In genomic region chr9:44398551-44398950, GRCm38 (mm10) we compare ENCODE assay signal across 8 mouse cellular contexts. TPM values are rescaled to one million over a fixed set of nuclear protein-coding genes. Genes with fewer than 3 reads are reported as not detected.
DNase-seq lines count a peak whose midpoint lies in the region; ATAC-seq and TF ChIP-seq lines count a peak whose summit lies in the region.

No protein-coding gene starts in this region.

- no peak overlapping the region for H3K27ac ChIP-seq in heart, embryonic 10.5 days
- H3K27ac ChIP-seq in heart, adult 2 months: no peak overlapping the region
- no peak overlapping the region for H3K27ac ChIP-seq in forebrain, postnatal 0 days (ENCODE audit: low read depth, low read length)
- peak overlapping the region; percentile 66; the same call in 1 of the 2 replicates for H3K27ac ChIP-seq in macrophage

- intact Hi-C loops in heart, adult 2 months (cut with DNase I): no loop called here

- no peak for TF ChIP-seq CTCF in heart, adult 2 months (IDR thresholded peaks at IDR 0.05)
- TF ChIP-seq CTCF in E14TG2a.4 (conservative IDR thresholded peaks at IDR 0.05; ENCODE audit: low read length): no peak
- TF ChIP-seq CTCF in forebrain, postnatal 0 days (IDR thresholded peaks at IDR 0.05; ENCODE audit: low read depth): no peak

- DNase-seq in heart, embryonic 10.5 days (ENCODE audit: low spot score): no peak
- DNase-seq in heart, adult 2 months: no peak
- no peak for DNase-seq in forebrain, postnatal 0 days
- DNase-seq in ovary, postnatal 36 days (ENCODE audit: low spot score): no peak
- DNase-seq in retina, embryonic 14.5 days (ENCODE audit: low spot score): no peak

- H3K9me3 ChIP-seq in heart, embryonic 10.5 days: no peaks in the 10 kb centered on the region
- no peaks in the 10 kb centered on the region for H3K9me3 ChIP-seq in E14TG2a.4 (ENCODE audit: low read length)
- no peaks in the 10 kb centered on the region for H3K9me3 ChIP-seq in forebrain, postnatal 0 days (ENCODE audit: low read length)

- TF ChIP-seq EP300 in heart, adult 2 months (IDR thresholded peaks at IDR 0.05; ENCODE audit: insufficient read depth, low read depth, low read length): no peak

- peaks cover 46% of the 10 kb centered on the region for H3K36me3 ChIP-seq in heart, embryonic 10.5 days
- H3K36me3 ChIP-seq in heart, adult 2 months (ENCODE audit: control insufficient read depth, insufficient read depth, low read length): no peaks in the 10 kb centered on the region
- H3K36me3 ChIP-seq in E14TG2a.4 (ENCODE audit: insufficient read depth, low read length) (peaks cover 51% of the 10 kb centered on the region), macrophage (ENCODE audit: inconsistent target) (peaks cover 35% of the 10 kb centered on the region)
- H3K36me3 ChIP-seq in forebrain, postnatal 0 days (ENCODE audit: insufficient read depth): peaks cover 39% of the 10 kb centered on the region

- H3K4me2 ChIP-seq in forebrain, postnatal 0 days (ENCODE audit: low read depth): peak overlapping the region; percentile 90

- no peak for TF ChIP-seq POLR2A in heart, adult 2 months (IDR thresholded peaks at IDR 0.05; ENCODE audit: insufficient read depth, low read depth, low read length)

- no peaks in the 10 kb centered on the region for H3K79me2 ChIP-seq in heart, adult 2 months (replicated peaks; ENCODE audit: control insufficient read depth, insufficient read depth, low read length)
- H3K79me2 ChIP-seq in macrophage (ENCODE audit: inconsistent target): no peaks in the 10 kb centered on the region; the same call in 1 of the 2 replicates

- ATAC-seq in forebrain, postnatal 0 days: no peak
- no peak for ATAC-seq in CD4-positive, CD25-positive, alpha-beta regulatory T cell, adult 4 months

- peaks cover 24% of the 10 kb centered on the region for H3K4me1 ChIP-seq in heart, embryonic 10.5 days
- H3K4me1 ChIP-seq in heart, adult 2 months (ENCODE audit: control insufficient read depth, insufficient read depth, low read length): peaks cover 8% of the 10 kb centered on the region
- H3K4me1 ChIP-seq in E14TG2a.4 (replicated peaks; ENCODE audit: low read depth, low read length): peaks cover 46% of the 10 kb centered on the region
- H3K4me1 ChIP-seq in forebrain, postnatal 0 days (ENCODE audit: insufficient read depth): 0 out of 2 replicates have a peak, but pooled peaks cover 15% of the 10 kb centered on the region

- peak overlapping the region; percentile 83; the same call in 1 of the 2 replicates for H3K4me3 ChIP-seq in heart, embryonic 10.5 days
- no peak overlapping the region for H3K4me3 ChIP-seq in heart, adult 2 months
- peak overlapping the region; percentile 93 for H3K4me3 ChIP-seq in E14TG2a.4 (replicated peaks; ENCODE audit: low read length)
- H3K4me3 ChIP-seq in forebrain, postnatal 0 days (ENCODE audit: low read depth, low read length): no peak overlapping the region
- H3K4me3 ChIP-seq in macrophage (ENCODE audit: inconsistent target): no peak overlapping the region

- no peak overlapping the region for H3K9ac ChIP-seq in heart, adult 2 months (ENCODE audit: low read depth, low read length)
- H3K9ac ChIP-seq in forebrain, postnatal 0 days: 0 out of 2 replicates have a peak overlapping the region, but pooled peaks have one; percentile 84

- no peaks in the 10 kb centered on the region for H3K27me3 ChIP-seq in heart, embryonic 10.5 days (ENCODE audit: insufficient read depth, poor library complexity, severe bottlenecking)
- no peaks in the 10 kb centered on the region for H3K27me3 ChIP-seq in heart, adult 2 months (ENCODE audit: control insufficient read depth, insufficient read depth, low read length)
- peaks cover 10% of the 10 kb centered on the region for H3K27me3 ChIP-seq in E14TG2a.4 (ENCODE audit: insufficient read depth, low read length)
- no peaks in the 10 kb centered on the region for H3K27me3 ChIP-seq in forebrain, postnatal 0 days (ENCODE audit: insufficient read depth, low read length)

- WGBS in heart, embryonic 10.5 days: 82% methylated on average over 9 of the region's 9 CpGs
- WGBS in heart, adult 2 months: 85% methylated on average over 9 of the region's 9 CpGs
- WGBS in forebrain, postnatal 0 days: 79% methylated on average over 9 of the region's 9 CpGs
- 96% methylated on average over 9 of the region's 9 CpGs for WGBS in macrophage (ENCODE audit: missing documents)

RNA-seq across cellular contexts. Expression of gene Slc37a4, which starts 1.9 kb away (rescaled TPM):
- polyA plus RNA-seq in heart, embryonic 10.5 days (2016; fragmentation: Nextera tagmentation; extraction: Ambion mirVana): 25.3 and 33.4 TPM in 2 replicates
- total RNA-seq in heart, adult 2 months (2021): 10 to 100 TPM; 20.9 to 24.8 TPM
- polyA plus RNA-seq in heart, adult 2 months (2012; rRNA removed): 38.9 and 62.9 TPM in 2 replicates
- total RNA-seq in forebrain, postnatal 0 days (2014; rRNA removed): 51.6 and 69.5 TPM in 2 replicates
- 32.3 and 39.4 TPM in 2 replicates for polyA plus RNA-seq in forebrain, postnatal 0 days (2015; fragmentation: Nextera tagmentation; extraction: Ambion mirVana)
- total RNA-seq in macrophage (2018; cell fraction: chromatin; rRNA removed): 10 to 100 TPM in 10 of 26 experiments, 1 to 10 TPM in 16; 1.3 to 16.5 (median 5.8) TPM
- 10 to 100 TPM in 11 of 26 experiments, 1 to 10 TPM in 15; 6.0 to 14.3 (median 9.6) TPM for total RNA-seq in macrophage (2018; cell fraction: cytosol; rRNA removed)
- 10 to 100 TPM in 15 of 26 experiments, 1 to 10 TPM in 11; 2.0 to 25.0 (median 10.6) TPM for total RNA-seq in macrophage (2018; cell fraction: nucleus; rRNA removed)
- 4.7 to 13.1 TPM (median 12.6 TPM) in 3 replicates for polyA plus RNA-seq in macrophage (2018)
- 10 to 100 TPM; 16.1 to 19.7 TPM for polyA plus RNA-seq in CD4-positive, CD25-positive, alpha-beta regulatory T cell, adult 4 months (2017; shearing (Covaris generic))

RNA-seq across cellular contexts. Expression of gene Rps25, which starts 8.4 kb away (rescaled TPM):
- 1,461 and 1,463 TPM in 2 replicates for polyA plus RNA-seq in heart, embryonic 10.5 days (2016; fragmentation: Nextera tagmentation; extraction: Ambion mirVana)
- 100 to 1,000 TPM; 735 to 889 TPM for total RNA-seq in heart, adult 2 months (2021)
- polyA plus RNA-seq in heart, adult 2 months (2012; rRNA removed): 162 and 268 TPM in 2 replicates
- 704 and 1,244 TPM in 2 replicates for total RNA-seq in forebrain, postnatal 0 days (2014; rRNA removed)
- polyA plus RNA-seq in forebrain, postnatal 0 days (2015; fragmentation: Nextera tagmentation; extraction: Ambion mirVana): 1,723 and 2,412 TPM in 2 replicates
- 100 to 1,000 TPM in 7 of 26 experiments, 10 to 100 TPM in 19; 48.2 to 259 (median 88.5) TPM for total RNA-seq in macrophage (2018; cell fraction: chromatin; rRNA removed)
- 1,000 to 10,000 TPM in 13 of 26 experiments, 100 to 1,000 TPM in 13; 651 to 1,678 (median 1,040) TPM for total RNA-seq in macrophage (2018; cell fraction: cytosol; rRNA removed)
- 100 to 1,000 TPM in 25 of 26 experiments, 10 to 100 TPM in 1; 73.3 to 248 (median 137) TPM for total RNA-seq in macrophage (2018; cell fraction: nucleus; rRNA removed)
- polyA plus RNA-seq in macrophage (2018): 1,052 to 1,678 TPM (median 1,580 TPM) in 3 replicates
- 1,000 to 10,000 TPM; 2,962 to 3,624 TPM for polyA plus RNA-seq in CD4-positive, CD25-positive, alpha-beta regulatory T cell, adult 4 months (2017; shearing (Covaris generic))

RNA-seq across cellular contexts. Expression of gene Trappc4, which starts 8.8 kb away (rescaled TPM):
- 104 and 117 TPM in 2 replicates for polyA plus RNA-seq in heart, embryonic 10.5 days (2016; fragmentation: Nextera tagmentation; extraction: Ambion mirVana)
- total RNA-seq in heart, adult 2 months (2021): 10 to 100 TPM; 34.9 to 36.2 TPM
- polyA plus RNA-seq in heart, adult 2 months (2012; rRNA removed): 28.2 and 39.9 TPM in 2 replicates
- 195 and 237 TPM in 2 replicates for total RNA-seq in forebrain, postnatal 0 days (2014; rRNA removed)
- polyA plus RNA-seq in forebrain, postnatal 0 days (2015; fragmentation: Nextera tagmentation; extraction: Ambion mirVana): 369 and 397 TPM in 2 replicates
- total RNA-seq in macrophage (2018; cell fraction: chromatin; rRNA removed): 10 to 100 TPM in 25 of 26 experiments, 1 to 10 TPM in 1; 9.0 to 65.0 (median 30.3) TPM
- total RNA-seq in macrophage (2018; cell fraction: cytosol; rRNA removed): 10 to 100 TPM; 55.8 to 78.6 (median 65.6) TPM
- total RNA-seq in macrophage (2018; cell fraction: nucleus; rRNA removed): 10 to 100 TPM; 21.6 to 71.3 (median 44.7) TPM
- 45.6 to 95.6 TPM (median 69.5 TPM) in 3 replicates for polyA plus RNA-seq in macrophage (2018)
- polyA plus RNA-seq in CD4-positive, CD25-positive, alpha-beta regulatory T cell, adult 4 months (2017; shearing (Covaris generic)): 100 to 1,000 TPM; 143 to 153 TPM

RNA-seq across cellular contexts. Expression of gene Hyou1, which starts 19.3 kb away (rescaled TPM):
- polyA plus RNA-seq in heart, embryonic 10.5 days (2016; fragmentation: Nextera tagmentation; extraction: Ambion mirVana): 23.4 and 25.0 TPM in 2 replicates
- 10 to 100 TPM; 73.9 to 79.6 TPM for total RNA-seq in heart, adult 2 months (2021)
- 23.1 and 41.1 TPM in 2 replicates for polyA plus RNA-seq in heart, adult 2 months (2012; rRNA removed)
- 51.8 and 59.0 TPM in 2 replicates for total RNA-seq in forebrain, postnatal 0 days (2014; rRNA removed)
- polyA plus RNA-seq in forebrain, postnatal 0 days (2015; fragmentation: Nextera tagmentation; extraction: Ambion mirVana): 14.0 and 17.4 TPM in 2 replicates
- 10 to 100 TPM; 14.7 to 82.3 (median 36.8) TPM for total RNA-seq in macrophage (2018; cell fraction: chromatin; rRNA removed)
- 10 to 100 TPM; 39.2 to 89.3 (median 68.6) TPM for total RNA-seq in macrophage (2018; cell fraction: cytosol; rRNA removed)
- 100 to 1,000 TPM in 19 of 26 experiments, 10 to 100 TPM in 7; 31.0 to 215 (median 113) TPM for total RNA-seq in macrophage (2018; cell fraction: nucleus; rRNA removed)
- polyA plus RNA-seq in macrophage (2018): 49.0 to 86.2 TPM (median 57.6 TPM) in 3 replicates
- 10 to 100 TPM; 13.6 to 18.3 TPM for polyA plus RNA-seq in CD4-positive, CD25-positive, alpha-beta regulatory T cell, adult 4 months (2017; shearing (Covaris generic))

RNA-seq across cellular contexts. Expression of gene Ccdc84, which starts 19.8 kb away (rescaled TPM):
- 21.9 and 28.0 TPM in 2 replicates for polyA plus RNA-seq in heart, embryonic 10.5 days (2016; fragmentation: Nextera tagmentation; extraction: Ambion mirVana)
- total RNA-seq in heart, adult 2 months (2021): 1 to 10 TPM; 5.5 to 5.7 TPM
- 10.5 and 18.1 TPM in 2 replicates for polyA plus RNA-seq in heart, adult 2 months (2012; rRNA removed)
- total RNA-seq in forebrain, postnatal 0 days (2014; rRNA removed): 24.4 and 24.5 TPM in 2 replicates
- 20.1 and 25.2 TPM in 2 replicates for polyA plus RNA-seq in forebrain, postnatal 0 days (2015; fragmentation: Nextera tagmentation; extraction: Ambion mirVana)
- total RNA-seq in macrophage (2018; cell fraction: chromatin; rRNA removed): 100 to 1,000 TPM in 13 of 26 experiments, 10 to 100 TPM in 13; 44.0 to 155 (median 99.5) TPM
- total RNA-seq in macrophage (2018; cell fraction: cytosol; rRNA removed): 10 to 100 TPM in 8 of 26 experiments, 1 to 10 TPM in 18; 4.7 to 13.4 (median 8.7) TPM
- 100 to 1,000 TPM in 4 of 26 experiments, 10 to 100 TPM in 22; 27.7 to 112 (median 65.8) TPM for total RNA-seq in macrophage (2018; cell fraction: nucleus; rRNA removed)
- polyA plus RNA-seq in macrophage (2018): 10.3 to 20.3 TPM (median 11.3 TPM) in 3 replicates
- 10 to 100 TPM; 24.7 to 27.2 TPM for polyA plus RNA-seq in CD4-positive, CD25-positive, alpha-beta regulatory T cell, adult 4 months (2017; shearing (Covaris generic))

Comparison
In these comparisons a context has a peak if more than half of its experiments do, and no peak if none do; other contexts are left out.
1. H3K4me3 ChIP-seq: peak in heart, embryonic 10.5 days (single experiment) and E14TG2a.4 (single experiment); none in heart, adult 2 months (single experiment), forebrain, postnatal 0 days (single experiment) and macrophage (single experiment).